Mouse (Mus musculus): ENCODE data around the gene Clcn6. TPM values are rescaled to one million over a fixed set of nuclear protein-coding genes. Genes with fewer than 3 reads are reported as not detected.

Clcn6 gene
- total and polyA plus RNA-seq, 2 experiments from 2014 or later: 24.4 to 60.7 TPM

- 17% methylated on average over 6 of the region's 8 CpGs for WGBS
- DNase-seq (ENCODE audit: low spot score) (no peak), ATAC-seq (no peak)
- TF ChIP-seq CTCF (IDR thresholded peaks at IDR 0.05; ENCODE audit: low read depth): no peak
- Histone ChIP-seq H3K27ac (no peak overlapping the region), H3K9ac (replicated peaks; ENCODE audit: low read length) (no peak overlapping the region), H3K27me3 (ENCODE audit: insufficient read depth, low read length) (no peaks in the 10 kb centered on the region), H3K4me1 (ENCODE audit: insufficient read depth, low read length) (peaks cover 5% of the 10 kb centered on the region; the same call in 1 of the 2 replicates), H3K4me3 (ENCODE audit: low read length) (no peak overlapping the region), H3K36me3 (ENCODE audit: insufficient read depth, low read length) (no peaks in the 10 kb centered on the region), H3K4me2 (ENCODE audit: low read depth, low read length) (no peak overlapping the region), H3K9me3 (ENCODE audit: low read length) (no peaks in the 10 kb centered on the region)
These were observed 45.7 kb upstream of the Clcn6 start for GRCm38 (mm10) chr4:148084261-148084714.

- no peak for DNase-seq (ENCODE audit: low spot score)
- 61% methylated on average over 21 of the region's 21 CpGs for WGBS
These were observed 44.7 kb upstream of the Clcn6 start for GRCm38 (mm10) chr4:148083176-148083899.

GRCm38 (mm10) chr4:148082257-148083044, 43.8 kb upstream of the Clcn6 start:
- WGBS: 56% methylated on average over 12 of the region's 12 CpGs
- no peaks in the 10 kb centered on the region for H3K9me3 ChIP-seq (ENCODE audit: low read length)
- TF ChIP-seq CTCF (IDR thresholded peaks at IDR 0.05; ENCODE audit: low read depth): peak; percentile 77
- no peaks in the 10 kb centered on the region for H3K4me1 ChIP-seq (ENCODE audit: insufficient read depth, low read length)
- H3K4me2 ChIP-seq (ENCODE audit: low read depth, low read length): no peak overlapping the region
- no peaks in the 10 kb centered on the region for H3K27me3 ChIP-seq (ENCODE audit: insufficient read depth, low read length)
- H3K36me3 ChIP-seq (ENCODE audit: insufficient read depth, low read length): no peaks in the 10 kb centered on the region
- H3K9ac ChIP-seq (replicated peaks; ENCODE audit: low read length): no peak overlapping the region
- no peak overlapping the region for H3K27ac ChIP-seq
- H3K4me3 ChIP-seq (ENCODE audit: low read length): no peak overlapping the region
- peak; percentile 73 for DNase-seq (ENCODE audit: low spot score)
- peak; percentile 9; the same call in 1 of the 2 replicates for ATAC-seq

More at GRCm38 (mm10) chr4:148083176-148083899, 44.7 kb upstream of the Clcn6 start:
- Histone ChIP-seq H3K36me3 (ENCODE audit: insufficient read depth, low read length) (no peaks in the 10 kb centered on the region), H3K27ac (no peak overlapping the region), H3K4me1 (ENCODE audit: insufficient read depth, low read length) (peaks cover 4% of the 10 kb centered on the region; the same call in 1 of the 2 replicates), H3K9me3 (ENCODE audit: low read length) (no peaks in the 10 kb centered on the region), H3K4me3 (ENCODE audit: low read length) (no peak overlapping the region), H3K27me3 (ENCODE audit: insufficient read depth, low read length) (no peaks in the 10 kb centered on the region), H3K4me2 (ENCODE audit: low read depth, low read length) (no peak overlapping the region), H3K9ac (replicated peaks; ENCODE audit: low read length) (no peak overlapping the region)
- no peak for ATAC-seq
- TF ChIP-seq CTCF (IDR thresholded peaks at IDR 0.05; ENCODE audit: low read depth): no peak

- Histone ChIP-seq H3K27me3 (ENCODE audit: insufficient read depth, low read length) (no peaks in the 10 kb centered on the region), H3K4me3 (ENCODE audit: low read length) (no peak overlapping the region), H3K27ac (peak overlapping the region; percentile 29; the same call in 1 of the 2 replicates), H3K9ac (replicated peaks; ENCODE audit: low read length) (no peak overlapping the region), H3K4me1 (ENCODE audit: insufficient read depth, low read length) (no peaks in the 10 kb centered on the region), H3K36me3 (ENCODE audit: insufficient read depth, low read length) (no peaks in the 10 kb centered on the region), H3K9me3 (ENCODE audit: low read length) (no peaks in the 10 kb centered on the region), H3K4me2 (ENCODE audit: low read depth, low read length) (no peak overlapping the region)
- DNase-seq (ENCODE audit: low spot score) (no peak), ATAC-seq (no peak)
- 94% methylated on average over 10 of the region's 10 CpGs for WGBS
- TF ChIP-seq CTCF (IDR thresholded peaks at IDR 0.05; ENCODE audit: low read depth): no peak
These were observed 42.6 kb upstream of the Clcn6 start for GRCm38 (mm10) chr4:148081201-148081600.

GRCm38 (mm10) chr4:148080597-148080973, 42.0 kb upstream of the Clcn6 start:
- no peak overlapping the region for H3K4me3 ChIP-seq (ENCODE audit: low read length)
- no peaks in the 10 kb centered on the region for H3K4me1 ChIP-seq (ENCODE audit: insufficient read depth, low read length)
- no peaks in the 10 kb centered on the region for H3K9me3 ChIP-seq (ENCODE audit: low read length)
- H3K9ac ChIP-seq (replicated peaks; ENCODE audit: low read length): no peak overlapping the region
- H3K4me2 ChIP-seq (ENCODE audit: low read depth, low read length): no peak overlapping the region
- TF ChIP-seq CTCF (IDR thresholded peaks at IDR 0.05; ENCODE audit: low read depth): no peak
- H3K27ac ChIP-seq: no peak overlapping the region
- no peaks in the 10 kb centered on the region for H3K36me3 ChIP-seq (ENCODE audit: insufficient read depth, low read length)
- H3K27me3 ChIP-seq (ENCODE audit: insufficient read depth, low read length): no peaks in the 10 kb centered on the region
- WGBS: 54% methylated on average over 1 of the region's 1 CpGs
- peak; percentile 35; the same call in 1 of the 2 replicates for ATAC-seq
- peak; percentile 56 for DNase-seq (ENCODE audit: low spot score)

- Histone ChIP-seq H3K27ac (no peak overlapping the region), H3K27me3 (ENCODE audit: insufficient read depth, low read length) (no peaks in the 10 kb centered on the region), H3K4me1 (ENCODE audit: insufficient read depth, low read length) (no peaks in the 10 kb centered on the region), H3K4me3 (ENCODE audit: low read length) (no peak overlapping the region), H3K36me3 (ENCODE audit: insufficient read depth, low read length) (no peaks in the 10 kb centered on the region), H3K4me2 (ENCODE audit: low read depth, low read length) (no peak overlapping the region), H3K9me3 (ENCODE audit: low read length) (no peaks in the 10 kb centered on the region), H3K9ac (replicated peaks; ENCODE audit: low read length) (no peak overlapping the region)
- ATAC-seq: no peak
- no peak for TF ChIP-seq CTCF (IDR thresholded peaks at IDR 0.05; ENCODE audit: low read depth)
- 82% methylated on average over 8 of the region's 8 CpGs for WGBS
- no peak for DNase-seq (ENCODE audit: low spot score)
These were observed 41.4 kb upstream of the Clcn6 start for GRCm38 (mm10) chr4:148079944-148080596.

Data from hindbrain, postnatal 0 days (tissue).